Mouse (Mus musculus) intestine, postnatal 0 days (tissue): ENCODE data around the gene Naaa. TPM values are rescaled to one million over a fixed set of nuclear protein-coding genes. Genes with fewer than 3 reads are reported as not detected.

Source experiments
- ATAC-seq: fragments of 200-750 bp; cut with Nextera tagmentation; 2 replicates; pipeline ENCODE4 v1.8.0; 2017; ENCODE audit warnings: mild to moderate bottlenecking, moderate TSS enrichment, moderate library complexity
- H3K27ac ChIP-seq: fragments of 300-500 bp; sonication (generic); 2 replicates; pipeline ENCODE4 v1.5.1; 2014; ENCODE audit warnings: mild to moderate bottlenecking, low read depth, low read length, moderate library complexity
- H3K27me3 ChIP-seq: fragments of 300-500 bp; sonication (generic); replicated peaks from 2 replicates; pipeline ENCODE4 v1.6.1; 2014; ENCODE audit warnings: low read length, mixed read lengths; ENCODE audit not compliant: control insufficient read depth, insufficient read depth
- H3K36me3 ChIP-seq: fragments of 300-500 bp; sonication (generic); 2 replicates; pipeline ENCODE4 v1.6.1; 2014; ENCODE audit warnings: mild to moderate bottlenecking, moderate library complexity; ENCODE audit not compliant: control insufficient read depth, insufficient read depth
- H3K4me1 ChIP-seq: fragments of 300-500 bp; sonication (generic); replicated peaks from 2 replicates; pipeline ENCODE4 v1.6.1; 2014; ENCODE audit warnings: antibody characterized with exemption, low read length, mixed read lengths; ENCODE audit not compliant: control insufficient read depth, insufficient read depth
- H3K4me2 ChIP-seq: fragments of 300-500 bp; sonication (generic); replicated peaks from 2 replicates; pipeline ENCODE4 v1.6.1; 2014; ENCODE audit warnings: low read depth, mild to moderate bottlenecking, moderate library complexity
- H3K4me3 ChIP-seq: fragments of 300-500 bp; sonication (generic); 2 replicates; pipeline ENCODE4 v1.5.1; 2014; ENCODE audit warnings: low read depth, low read length
- H3K9ac ChIP-seq: fragments of 300-500 bp; sonication (generic); 2 replicates; pipeline ENCODE4 v1.6.1; 2014; ENCODE audit warnings: mild to moderate bottlenecking, low read depth, low read length
- H3K9me3 ChIP-seq: fragments of 300-500 bp; sonication (generic); 2 replicates; pipeline ENCODE4 v1.6.1; 2016; ENCODE audit warnings: mixed run types; ENCODE audit not compliant: control insufficient read depth
- CTCF ChIP-seq: sonication (generic); IDR thresholded peaks from 2 replicates; pipeline ENCODE4 v1.5.1; 2016; ENCODE audit warnings: low read depth, mild to moderate bottlenecking, control low read depth, antibody characterized with exemption, moderate library complexity
- WGBS: fragments of 180-500 bp; shearing (Covaris S2); extraction: QIAGEN DNeasy Blood & Tissue Kit; methylation state at CpG from one replicate; pipeline ENCODE4 v1.1.7; 2014; 5-methylcytosine and 5-hydroxymethylcytosine counted together
- polyA plus RNA-seq: library from polyadenylated mRNA; unstranded; fragments of >200 nt; fragmentation: Nextera tagmentation; extraction: Ambion mirVana; gene quantifications from 2 replicates; pipeline ENCODE4 v1.2.1, GENCODE M21; 2015

Gene Naaa
- polyA plus RNA-seq, 1 experiment from 2014 or later, result 19.8 TPM

GRCm38 (mm10) chr5:92318119-92318518 lies 40.1 kb upstream of the Naaa start:
- Histone ChIP-seq H3K4me2 (no peak overlapping the region), H3K27me3 (no peaks in the 10 kb centered on the region), H3K4me1 (no peaks in the 10 kb centered on the region), H3K36me3 (no peaks in the 10 kb centered on the region), H3K9me3 (no peaks in the 10 kb centered on the region), H3K27ac (no peak overlapping the region), H3K9ac (no peak overlapping the region), H3K4me3 (no peak overlapping the region)
- WGBS, result 75% methylated on average over 7 of the region's 7 CpGs
- no peak for ATAC-seq
- no peak for TF ChIP-seq CTCF

DNA sequence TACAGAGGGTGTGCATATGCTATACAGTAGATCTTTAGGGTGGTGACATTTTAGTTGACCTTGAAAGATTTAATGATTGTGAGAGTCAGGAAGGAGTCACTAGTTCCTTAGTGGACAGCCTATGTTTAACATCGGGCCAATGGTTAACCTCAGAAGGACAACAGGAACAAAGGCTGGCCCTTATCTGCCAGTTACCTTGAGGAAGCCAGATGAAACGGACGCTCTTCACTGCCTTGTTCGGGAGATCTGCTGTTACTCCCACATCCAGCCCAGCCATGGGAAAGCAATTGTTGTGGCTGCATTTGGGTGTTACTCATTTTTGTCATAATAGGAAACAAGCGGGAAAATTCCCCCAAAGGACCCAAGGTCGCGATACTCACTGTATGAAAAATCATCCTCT lies 35.8 kb upstream of the Naaa start:
- H3K4me3 ChIP-seq, result no peak overlapping the region
- no peaks in the 10 kb centered on the region for H3K9me3 ChIP-seq
- 0 out of 2 replicates have a peak, but pooled peaks cover under 1% of the 10 kb centered on the region for H3K4me1 ChIP-seq
- 36% methylated on average over 7 of the region's 7 CpGs for WGBS
- H3K36me3 ChIP-seq, result no peaks in the 10 kb centered on the region
- H3K27me3 ChIP-seq, result no peaks in the 10 kb centered on the region
- H3K9ac ChIP-seq, result no peak overlapping the region
- no peak overlapping the region for H3K4me2 ChIP-seq
- no peak for TF ChIP-seq CTCF
- no peak overlapping the region for H3K27ac ChIP-seq
- ATAC-seq, result no peak

DNA sequence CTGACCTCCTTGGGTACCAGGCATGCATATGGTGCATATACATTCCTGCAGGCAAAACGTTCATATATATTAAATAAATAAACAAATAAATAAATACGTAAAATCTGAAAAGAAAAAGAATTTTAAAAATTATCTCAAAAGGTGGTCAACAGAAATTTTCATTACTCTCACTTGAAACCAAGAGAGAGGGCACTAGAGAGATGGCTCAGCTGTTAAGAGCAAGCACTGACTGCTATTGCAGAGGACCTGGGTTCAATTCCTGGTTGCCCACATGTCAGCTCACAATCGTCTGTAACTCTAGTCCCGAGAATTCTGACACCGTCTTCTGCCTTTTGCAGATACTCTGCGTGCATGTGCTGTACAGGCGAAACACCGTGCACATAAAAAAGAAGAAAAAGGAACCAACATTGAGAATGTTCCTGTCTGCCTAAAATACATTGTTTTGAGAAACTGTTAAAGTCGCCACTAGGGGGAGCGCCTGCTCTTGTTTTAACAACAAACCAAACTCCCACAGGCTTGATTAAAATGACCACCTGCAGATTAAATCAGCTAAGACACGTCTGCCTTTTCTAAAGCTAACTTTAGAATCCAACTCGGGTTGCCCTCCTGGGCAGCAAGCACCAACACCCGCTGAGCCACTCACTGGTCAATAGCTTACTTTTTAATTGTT lies 34.2 kb upstream of the Naaa start:
- Histone ChIP-seq H3K4me3 (no peak overlapping the region), H3K4me1 (peaks cover 6% of the 10 kb centered on the region; the same call in 1 of the 2 replicates), H3K36me3 (no peaks in the 10 kb centered on the region), H3K27me3 (no peaks in the 10 kb centered on the region), H3K4me2 (no peak overlapping the region), H3K27ac (no peak overlapping the region), H3K9ac (no peak overlapping the region), H3K9me3 (no peaks in the 10 kb centered on the region)
- 14% methylated on average over 13 of the region's 13 CpGs for WGBS
- no peak for ATAC-seq
- TF ChIP-seq CTCF, result peak; percentile 86

DNA sequence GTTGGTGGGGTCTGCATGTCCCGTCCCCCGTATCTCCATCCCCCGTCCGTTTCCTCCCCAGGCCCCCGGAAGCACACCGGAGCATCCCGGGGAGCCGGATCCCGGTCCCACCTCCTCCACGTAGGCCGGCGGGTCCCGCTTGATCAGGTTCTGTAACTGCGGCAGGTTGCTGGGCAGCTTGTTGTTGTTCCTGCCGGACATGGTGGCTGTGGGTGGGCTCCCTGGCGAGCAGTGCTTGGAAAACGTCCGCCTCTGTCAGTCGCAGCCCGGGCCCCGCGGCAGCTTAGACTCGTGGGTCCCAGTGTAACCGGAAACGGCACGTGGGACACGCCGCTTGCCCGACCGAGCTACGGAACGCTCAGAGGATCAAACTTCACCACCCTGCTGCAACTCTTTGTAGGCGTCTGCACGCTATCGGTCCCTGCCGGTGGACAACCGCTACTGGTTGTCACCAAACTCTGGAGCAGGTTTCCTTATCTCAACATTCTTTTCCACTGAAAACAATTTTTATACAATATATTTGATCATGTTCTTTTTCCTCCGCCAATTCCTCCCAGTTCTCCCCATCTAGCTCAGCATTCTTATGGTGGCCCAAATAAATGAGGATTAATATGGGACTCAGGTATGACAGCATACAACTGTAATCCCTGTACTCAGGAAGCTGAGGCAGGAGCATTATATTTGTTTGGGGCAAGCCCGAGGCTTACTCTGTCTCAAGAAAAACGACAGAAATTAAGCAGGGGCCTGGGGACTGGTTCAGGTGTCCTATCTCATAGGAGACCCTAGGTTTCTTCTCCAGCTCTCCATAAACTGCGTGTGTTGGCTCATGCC lies 31.9 kb upstream of the Naaa start, which contains the start of gene Sdad1:
Gene Sdad1 (minus strand): TSS at position 799 of the 831 bp plus-strand sequence.
- WGBS, result 2% methylated on average over 41 of the region's 41 CpGs
- ATAC-seq, result peak; percentile 94
- Histone ChIP-seq H3K27me3 (no peaks in the 10 kb centered on the region), H3K27ac (no peak within 1 kb of the TSS), H3K4me2 (peak within 1 kb of the TSS; percentile 75), H3K4me1 (peaks cover 6% of the 10 kb centered on the region; the same call in 1 of the 2 replicates), H3K4me3 (peak within 1 kb of the TSS; percentile 85), H3K9ac (peak within 1 kb of the TSS; percentile 79), H3K9me3 (no peaks in the 10 kb centered on the region), H3K36me3 (peaks cover 13% of the 10 kb centered on the region; the same call in 1 of the 2 replicates)
- TF ChIP-seq CTCF, result peak; percentile 92

DNA sequence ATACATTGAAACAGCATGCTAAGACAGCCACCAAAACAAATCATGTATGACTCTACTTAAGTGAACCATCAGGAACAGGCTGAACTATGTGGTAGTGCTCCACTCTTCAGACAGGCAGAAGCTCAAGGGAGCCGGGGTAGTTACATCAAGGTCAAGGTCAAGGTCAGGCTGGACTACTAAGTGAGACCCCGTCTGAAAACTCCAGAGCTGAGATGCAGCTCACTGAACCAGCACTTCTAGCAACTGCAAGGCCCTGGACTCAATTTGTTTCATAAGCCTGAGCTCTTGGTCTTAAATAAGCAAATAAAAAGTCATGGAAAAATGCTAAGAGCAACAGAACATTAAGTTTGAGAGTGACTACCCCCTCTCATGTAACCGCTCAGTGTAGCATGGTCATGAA lies 26.3 kb upstream of the Naaa start:
- Histone ChIP-seq H3K4me1 (peaks cover 6% of the 10 kb centered on the region; the same call in 1 of the 2 replicates), H3K4me2 (no peak overlapping the region), H3K27me3 (no peaks in the 10 kb centered on the region), H3K9ac (no peak overlapping the region), H3K4me3 (no peak overlapping the region), H3K36me3 (peaks cover 66% of the 10 kb centered on the region), H3K9me3 (no peaks in the 10 kb centered on the region), H3K27ac (no peak overlapping the region; the same call in 1 of the 2 replicates)
- 92% methylated on average over 3 of the region's 3 CpGs for WGBS
- no peak for ATAC-seq
- no peak for TF ChIP-seq CTCF

- peaks cover 79% of the 10 kb centered on the region for H3K36me3 ChIP-seq
- H3K4me1 ChIP-seq, result no peaks in the 10 kb centered on the region
- no peak overlapping the region for H3K4me3 ChIP-seq
- no peak for ATAC-seq
- H3K4me2 ChIP-seq, result no peak overlapping the region
- no peak overlapping the region for H3K9ac ChIP-seq
- no peaks in the 10 kb centered on the region for H3K9me3 ChIP-seq
- H3K27me3 ChIP-seq, result no peaks in the 10 kb centered on the region
- H3K27ac ChIP-seq, result no peak overlapping the region
- TF ChIP-seq CTCF, result no peak
- 81% methylated on average over 13 of the region's 13 CpGs for WGBS
Observed at GRCm38 (mm10) chr5:92302149-92302840, 24.3 kb upstream of the Naaa start.
